Mouse (Mus musculus): ENCODE results near the gene Astn2. TPM values are rescaled to one million over a fixed set of nuclear protein-coding genes. Genes with fewer than 3 reads are reported as not detected.

Astn2 gene
- polyA plus RNA-seq, 1 experiment from 2014 or later = 0.17 TPM

- Histone ChIP-seq H3K27me3 (replicated peaks; ENCODE audit: control insufficient read depth, insufficient read depth, low read length) (no peaks in the 10 kb centered on the region), H3K27ac (ENCODE audit: low read length) (no peak overlapping the region), H3K36me3 (ENCODE audit: control insufficient read depth, insufficient read depth, low read length) (no peaks in the 10 kb centered on the region), H3K9ac (ENCODE audit: low read depth, low read length) (no peak overlapping the region), H3K9me3 (ENCODE audit: control insufficient read depth, low read length) (no peaks in the 10 kb centered on the region), H3K4me1 (ENCODE audit: control insufficient read depth, insufficient read depth, low read length) (no peaks in the 10 kb centered on the region), H3K4me2 (ENCODE audit: low read depth, low read length) (no peak overlapping the region), H3K4me3 (ENCODE audit: low read length) (no peak overlapping the region)
- WGBS = 76% methylated on average over 3 of the region's 3 CpGs
- ATAC-seq = no peak
These were observed 428.2 kb downstream of the Astn2 start for GRCm38 (mm10) chr4:65976251-65976650.

- no peaks in the 10 kb centered on the region for H3K9me3 ChIP-seq (ENCODE audit: control insufficient read depth, low read length)
- no peaks in the 10 kb centered on the region for H3K36me3 ChIP-seq (ENCODE audit: control insufficient read depth, insufficient read depth, low read length)
- no peak for ATAC-seq
- 85% methylated on average over 1 of the region's 1 CpGs for WGBS
- H3K4me2 ChIP-seq (ENCODE audit: low read depth, low read length) = no peak overlapping the region
- no peak overlapping the region for H3K27ac ChIP-seq (ENCODE audit: low read length)
- no peak overlapping the region for H3K9ac ChIP-seq (ENCODE audit: low read depth, low read length)
- no peaks in the 10 kb centered on the region for H3K27me3 ChIP-seq (replicated peaks; ENCODE audit: control insufficient read depth, insufficient read depth, low read length)
- H3K4me1 ChIP-seq (ENCODE audit: control insufficient read depth, insufficient read depth, low read length) = no peaks in the 10 kb centered on the region
- no peak overlapping the region for H3K4me3 ChIP-seq (ENCODE audit: low read length)
These were observed 432.0 kb downstream of the Astn2 start for GRCm38 (mm10) chr4:65972395-65972794.

- Histone ChIP-seq H3K27me3 (replicated peaks; ENCODE audit: control insufficient read depth, insufficient read depth, low read length) (no peaks in the 10 kb centered on the region), H3K9ac (ENCODE audit: low read depth, low read length) (no peak overlapping the region), H3K36me3 (ENCODE audit: control insufficient read depth, insufficient read depth, low read length) (no peaks in the 10 kb centered on the region), H3K4me2 (ENCODE audit: low read depth, low read length) (no peak overlapping the region), H3K4me3 (ENCODE audit: low read length) (no peak overlapping the region), H3K9me3 (ENCODE audit: control insufficient read depth, low read length) (no peaks in the 10 kb centered on the region), H3K27ac (ENCODE audit: low read length) (no peak overlapping the region), H3K4me1 (ENCODE audit: control insufficient read depth, insufficient read depth, low read length) (no peaks in the 10 kb centered on the region)
- no peak for ATAC-seq
- 72% methylated on average over 2 of the region's 2 CpGs for WGBS
These were observed 435.1 kb downstream of the Astn2 start for GRCm38 (mm10) chr4:65969318-65969717.

GRCm38 (mm10) chr4:65964604-65965003 is 439.8 kb downstream of the Astn2 start:
- H3K27me3 ChIP-seq (replicated peaks; ENCODE audit: control insufficient read depth, insufficient read depth, low read length) = no peaks in the 10 kb centered on the region
- no peak overlapping the region for H3K9ac ChIP-seq (ENCODE audit: low read depth, low read length)
- H3K27ac ChIP-seq (ENCODE audit: low read length) = no peak overlapping the region
- H3K36me3 ChIP-seq (ENCODE audit: control insufficient read depth, insufficient read depth, low read length) = no peaks in the 10 kb centered on the region
- no peaks in the 10 kb centered on the region for H3K4me1 ChIP-seq (ENCODE audit: control insufficient read depth, insufficient read depth, low read length)
- no peaks in the 10 kb centered on the region for H3K9me3 ChIP-seq (ENCODE audit: control insufficient read depth, low read length)
- H3K4me2 ChIP-seq (ENCODE audit: low read depth, low read length) = no peak overlapping the region
- no peak overlapping the region for H3K4me3 ChIP-seq (ENCODE audit: low read length)
- ATAC-seq = no peak
- 60% methylated on average over 3 of the region's 3 CpGs for WGBS

GRCm38 (mm10) chr4:65959188-65959759 is 445.1 kb downstream of the Astn2 start:
- H3K4me1 ChIP-seq (ENCODE audit: control insufficient read depth, insufficient read depth, low read length) = no peaks in the 10 kb centered on the region
- ATAC-seq = no peak
- WGBS = 81% methylated on average over 5 of the region's 5 CpGs
- H3K36me3 ChIP-seq (ENCODE audit: control insufficient read depth, insufficient read depth, low read length) = no peaks in the 10 kb centered on the region
- H3K9ac ChIP-seq (ENCODE audit: low read depth, low read length) = no peak overlapping the region
- no peaks in the 10 kb centered on the region for H3K9me3 ChIP-seq (ENCODE audit: control insufficient read depth, low read length)
- no peaks in the 10 kb centered on the region for H3K27me3 ChIP-seq (replicated peaks; ENCODE audit: control insufficient read depth, insufficient read depth, low read length)
- no peak overlapping the region for H3K4me2 ChIP-seq (ENCODE audit: low read depth, low read length)
- H3K4me3 ChIP-seq (ENCODE audit: low read length) = no peak overlapping the region
- no peak overlapping the region for H3K27ac ChIP-seq (ENCODE audit: low read length)

GRCm38 (mm10) chr4:65958369-65959187 is 445.8 kb downstream of the Astn2 start:
- Histone ChIP-seq H3K4me1 (ENCODE audit: control insufficient read depth, insufficient read depth, low read length) (no peaks in the 10 kb centered on the region), H3K27me3 (replicated peaks; ENCODE audit: control insufficient read depth, insufficient read depth, low read length) (no peaks in the 10 kb centered on the region), H3K27ac (ENCODE audit: low read length) (no peak overlapping the region), H3K9ac (ENCODE audit: low read depth, low read length) (no peak overlapping the region), H3K9me3 (ENCODE audit: control insufficient read depth, low read length) (no peaks in the 10 kb centered on the region), H3K36me3 (ENCODE audit: control insufficient read depth, insufficient read depth, low read length) (no peaks in the 10 kb centered on the region), H3K4me3 (ENCODE audit: low read length) (no peak overlapping the region), H3K4me2 (ENCODE audit: low read depth, low read length) (no peak overlapping the region)
- ATAC-seq = no peak
- WGBS = 81% methylated on average over 5 of the region's 5 CpGs

GRCm38 (mm10) chr4:65951918-65952317 is 452.5 kb downstream of the Astn2 start:
- no peak overlapping the region for H3K4me3 ChIP-seq (ENCODE audit: low read length)
- H3K4me1 ChIP-seq (ENCODE audit: control insufficient read depth, insufficient read depth, low read length) = no peaks in the 10 kb centered on the region
- 80% methylated on average over 1 of the region's 1 CpGs for WGBS
- ATAC-seq = no peak
- no peaks in the 10 kb centered on the region for H3K9me3 ChIP-seq (ENCODE audit: control insufficient read depth, low read length)
- H3K27ac ChIP-seq (ENCODE audit: low read length) = no peak overlapping the region
- no peak overlapping the region for H3K4me2 ChIP-seq (ENCODE audit: low read depth, low read length)
- no peaks in the 10 kb centered on the region for H3K27me3 ChIP-seq (replicated peaks; ENCODE audit: control insufficient read depth, insufficient read depth, low read length)
- H3K9ac ChIP-seq (ENCODE audit: low read depth, low read length) = no peak overlapping the region
- H3K36me3 ChIP-seq (ENCODE audit: control insufficient read depth, insufficient read depth, low read length) = no peaks in the 10 kb centered on the region

GRCm38 (mm10) chr4:65947141-65947649 is 457.2 kb downstream of the Astn2 start:
- Histone ChIP-seq H3K27me3 (replicated peaks; ENCODE audit: control insufficient read depth, insufficient read depth, low read length) (no peaks in the 10 kb centered on the region), H3K4me1 (ENCODE audit: control insufficient read depth, insufficient read depth, low read length) (no peaks in the 10 kb centered on the region), H3K27ac (ENCODE audit: low read length) (no peak overlapping the region), H3K4me3 (ENCODE audit: low read length) (no peak overlapping the region), H3K9ac (ENCODE audit: low read depth, low read length) (no peak overlapping the region), H3K9me3 (ENCODE audit: control insufficient read depth, low read length) (no peaks in the 10 kb centered on the region), H3K4me2 (ENCODE audit: low read depth, low read length) (no peak overlapping the region), H3K36me3 (ENCODE audit: control insufficient read depth, insufficient read depth, low read length) (no peaks in the 10 kb centered on the region)
- 77% methylated on average over 3 of the region's 3 CpGs for WGBS
- ATAC-seq = no peak

- Histone ChIP-seq H3K9ac (ENCODE audit: low read depth, low read length) (no peak overlapping the region), H3K9me3 (ENCODE audit: control insufficient read depth, low read length) (no peaks in the 10 kb centered on the region), H3K4me3 (ENCODE audit: low read length) (no peak overlapping the region), H3K27ac (ENCODE audit: low read length) (no peak overlapping the region), H3K4me1 (ENCODE audit: control insufficient read depth, insufficient read depth, low read length) (no peaks in the 10 kb centered on the region), H3K27me3 (replicated peaks; ENCODE audit: control insufficient read depth, insufficient read depth, low read length) (no peaks in the 10 kb centered on the region), H3K4me2 (ENCODE audit: low read depth, low read length) (no peak overlapping the region), H3K36me3 (ENCODE audit: control insufficient read depth, insufficient read depth, low read length) (no peaks in the 10 kb centered on the region)
- ATAC-seq = no peak
- WGBS = 90% methylated on average over 2 of the region's 2 CpGs
These were observed 458.4 kb downstream of the Astn2 start for GRCm38 (mm10) chr4:65946021-65946420.
